Mouse (Mus musculus): ENCODE data around the gene Rasip1. TPM values are rescaled to one million over a fixed set of nuclear protein-coding genes. Genes with fewer than 3 reads are reported as not detected.
A peak's percentile ranks its signal among the peaks of the same experiment; 100 is the strongest.
"Not testable (repeated sequence)": the region's sequence is repeated elsewhere in the genome, so short reads cannot be mapped to it uniquely, and the experiment has no call there.

Rasip1 gene
- total RNA-seq, 1 experiment from 2014 or later: 0.48 TPM

- ATAC-seq (replicated peaks; ENCODE audit: insufficient number of reproducible peaks, low FRiP score, low TSS enrichment, poor library complexity, severe bottlenecking): no peak
Observed at GRCm38 (mm10) chr7:45642083-45642482, 14.8 kb downstream of the Rasip1 start.

- no peak for ATAC-seq (replicated peaks; ENCODE audit: insufficient number of reproducible peaks, low FRiP score, low TSS enrichment, poor library complexity, severe bottlenecking)
Observed at GRCm38 (mm10) chr7:45642503-45643255, 15.4 kb downstream of the Rasip1 start.

GRCm38 (mm10) chr7:45643441-45644178, 16.3 kb downstream of the Rasip1 start:
- ATAC-seq (replicated peaks; ENCODE audit: insufficient number of reproducible peaks, low FRiP score, low TSS enrichment, poor library complexity, severe bottlenecking): peak; percentile 74

GRCm38 (mm10) chr7:45644183-45644582, 16.9 kb downstream of the Rasip1 start:
- ATAC-seq (replicated peaks; ENCODE audit: insufficient number of reproducible peaks, low FRiP score, low TSS enrichment, poor library complexity, severe bottlenecking): no peak

GRCm38 (mm10) chr7:45644872-45645590, 17.7 kb downstream of the Rasip1 start:
- ATAC-seq (replicated peaks; ENCODE audit: insufficient number of reproducible peaks, low FRiP score, low TSS enrichment, poor library complexity, severe bottlenecking): no peak

GRCm38 (mm10) chr7:45645591-45645971, 18.3 kb downstream of the Rasip1 start:
- no peak for ATAC-seq (replicated peaks; ENCODE audit: insufficient number of reproducible peaks, low FRiP score, low TSS enrichment, poor library complexity, severe bottlenecking)

- ATAC-seq (replicated peaks; ENCODE audit: insufficient number of reproducible peaks, low FRiP score, low TSS enrichment, poor library complexity, severe bottlenecking): no peak
Observed at GRCm38 (mm10) chr7:45646671-45647070, 19.4 kb downstream of the Rasip1 start.

GRCm38 (mm10) chr7:45649351-45649750, 22.1 kb downstream of the Rasip1 start:
- no peak for ATAC-seq (replicated peaks; ENCODE audit: insufficient number of reproducible peaks, low FRiP score, low TSS enrichment, poor library complexity, severe bottlenecking)

- ATAC-seq (replicated peaks; ENCODE audit: insufficient number of reproducible peaks, low FRiP score, low TSS enrichment, poor library complexity, severe bottlenecking): not testable (repeated sequence)
Observed at GRCm38 (mm10) chr7:45650484-45650883, 23.2 kb downstream of the Rasip1 start.

GRCm38 (mm10) chr7:45654424-45655047, 27.2 kb downstream of the Rasip1 start:
- ATAC-seq (replicated peaks; ENCODE audit: insufficient number of reproducible peaks, low FRiP score, low TSS enrichment, poor library complexity, severe bottlenecking): no peak

- peak; percentile 91 for ATAC-seq (replicated peaks; ENCODE audit: insufficient number of reproducible peaks, low FRiP score, low TSS enrichment, poor library complexity, severe bottlenecking)
Observed at GRCm38 (mm10) chr7:45660746-45661478, 33.6 kb downstream of the Rasip1 start.

GRCm38 (mm10) chr7:45661702-45662101, 34.4 kb downstream of the Rasip1 start:
- ATAC-seq (replicated peaks; ENCODE audit: insufficient number of reproducible peaks, low FRiP score, low TSS enrichment, poor library complexity, severe bottlenecking): not testable (repeated sequence)

- ATAC-seq (replicated peaks; ENCODE audit: insufficient number of reproducible peaks, low FRiP score, low TSS enrichment, poor library complexity, severe bottlenecking): no peak
Observed at GRCm38 (mm10) chr7:45665303-45666138, 38.2 kb downstream of the Rasip1 start.

GRCm38 (mm10) chr7:45666161-45666560, 38.9 kb downstream of the Rasip1 start, which contains the start of gene Fut2:
Gene Fut2 (minus strand): TSS chr7:45666394.
- no peak for ATAC-seq (replicated peaks; ENCODE audit: insufficient number of reproducible peaks, low FRiP score, low TSS enrichment, poor library complexity, severe bottlenecking)

- ATAC-seq (replicated peaks; ENCODE audit: insufficient number of reproducible peaks, low FRiP score, low TSS enrichment, poor library complexity, severe bottlenecking): no peak
Observed at GRCm38 (mm10) chr7:45667761-45668160, 40.5 kb downstream of the Rasip1 start.

GRCm38 (mm10) chr7:45668921-45669320, 41.6 kb downstream of the Rasip1 start:
- no peak for ATAC-seq (replicated peaks; ENCODE audit: insufficient number of reproducible peaks, low FRiP score, low TSS enrichment, poor library complexity, severe bottlenecking)

- ATAC-seq (replicated peaks; ENCODE audit: insufficient number of reproducible peaks, low FRiP score, low TSS enrichment, poor library complexity, severe bottlenecking): no peak
Observed at GRCm38 (mm10) chr7:45677627-45678295, 50.5 kb downstream of the Rasip1 start.

Measured in monocyte, adult 5-6 weeks (primary cell).